Mouse (Mus musculus) CH12.LX (cell line): ENCODE results near the gene Fos.

Experiments
- BHLHE40 ChIP-seq: IDR thresholded peaks from 2 replicates; pipeline ENCODE4 v1.6.1; 2011; ENCODE audit warnings: mild to moderate bottlenecking, low read depth, low read length, improper control_type of control experiment
- CTCF ChIP-seq, 2 experiments: IDR thresholded peaks in 1 of 2; conservative IDR thresholded peaks in 1 of 2; 2 replicates each; pipeline ENCODE4 v1.5.1; 2011 to 2012; ENCODE audit warnings: low read depth in 2 of 2, low read length in 2 of 2, improper control_type of control experiment in 1 of 2, inconsistent platforms in 1 of 2, mild to moderate bottlenecking in 1 of 2, moderate library complexity in 1 of 2
- EP300 ChIP-seq: IDR thresholded peaks from 2 replicates; pipeline ENCODE4 v1.6.1; 2011; ENCODE audit warnings: low read length, improper control_type of control experiment
- HCFC1 ChIP-seq: IDR thresholded peaks from 2 replicates; pipeline ENCODE4 v1.6.1; 2012; ENCODE audit warnings: low read depth, mild to moderate bottlenecking, inconsistent platforms, low read length, improper control_type of control experiment
- MYC ChIP-seq: IDR thresholded peaks from 2 replicates; pipeline ENCODE4 v1.6.1; 2011; ENCODE audit warnings: low read depth, mild to moderate bottlenecking, improper control_type of control experiment, low read length
- POLR2A ChIP-seq: IDR thresholded peaks from 2 replicates; pipeline ENCODE4 v1.6.1; 2011; ENCODE audit warnings: low read depth, mild to moderate bottlenecking, improper control_type of control experiment, low read length
- SIN3A ChIP-seq: IDR thresholded peaks from 2 replicates; pipeline ENCODE4 v1.6.1; 2012; ENCODE audit warnings: low read length, improper control_type of control experiment, inconsistent platforms
- USF1 ChIP-seq: IDR thresholded peaks from 2 replicates; pipeline ENCODE4 v1.6.1; 2014; ENCODE audit warnings: low read depth, mild to moderate bottlenecking, inconsistent platforms, low read length, improper control_type of control experiment

DNA sequence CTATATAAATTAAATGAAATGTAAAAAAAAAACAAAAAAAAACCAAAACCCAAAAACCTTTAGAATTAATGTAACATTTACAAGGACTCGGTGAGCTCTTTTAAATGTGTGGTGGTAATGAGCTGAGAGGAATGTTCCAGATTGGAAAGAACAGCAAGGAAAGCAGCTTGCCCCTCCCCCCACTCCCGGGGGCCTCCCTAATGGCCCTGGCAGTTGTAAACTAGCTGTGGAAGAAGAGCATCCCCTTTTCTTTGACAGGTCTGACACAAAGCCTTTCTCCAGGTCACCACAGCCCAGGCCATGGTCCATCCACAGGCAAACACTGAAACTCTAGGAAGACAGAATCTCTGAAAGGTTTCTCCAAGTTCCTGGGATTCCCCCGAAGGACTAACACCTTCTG lies 5.5 kb downstream of the Fos start:
- TF ChIP-seq USF1 = no peak
- no peak for TF ChIP-seq CTCF (conservative IDR thresholded peaks at IDR 0.05 in 1 of 2, IDR thresholded peaks at IDR 0.05 in 1 of 2; ENCODE audit: low read depth in 2 of 2, low read length in 2 of 2)
- no peak for TF ChIP-seq BHLHE40
- no peak for TF ChIP-seq POLR2A
- TF ChIP-seq HCFC1 = no peak
- TF ChIP-seq MYC = no peak
- no peak for TF ChIP-seq EP300
- no peak for TF ChIP-seq SIN3A
